Mouse (Mus musculus): Measurements from ENCODE around the gene Rnf4. TPM values are rescaled to one million over a fixed set of nuclear protein-coding genes. Genes with fewer than 3 reads are reported as not detected.
A peak's percentile ranks its signal among the peaks of the same experiment; 100 is the strongest.

Rnf4 gene
- polyA plus RNA-seq, 1 experiment from 2014 or later, result 125 TPM

DNA sequence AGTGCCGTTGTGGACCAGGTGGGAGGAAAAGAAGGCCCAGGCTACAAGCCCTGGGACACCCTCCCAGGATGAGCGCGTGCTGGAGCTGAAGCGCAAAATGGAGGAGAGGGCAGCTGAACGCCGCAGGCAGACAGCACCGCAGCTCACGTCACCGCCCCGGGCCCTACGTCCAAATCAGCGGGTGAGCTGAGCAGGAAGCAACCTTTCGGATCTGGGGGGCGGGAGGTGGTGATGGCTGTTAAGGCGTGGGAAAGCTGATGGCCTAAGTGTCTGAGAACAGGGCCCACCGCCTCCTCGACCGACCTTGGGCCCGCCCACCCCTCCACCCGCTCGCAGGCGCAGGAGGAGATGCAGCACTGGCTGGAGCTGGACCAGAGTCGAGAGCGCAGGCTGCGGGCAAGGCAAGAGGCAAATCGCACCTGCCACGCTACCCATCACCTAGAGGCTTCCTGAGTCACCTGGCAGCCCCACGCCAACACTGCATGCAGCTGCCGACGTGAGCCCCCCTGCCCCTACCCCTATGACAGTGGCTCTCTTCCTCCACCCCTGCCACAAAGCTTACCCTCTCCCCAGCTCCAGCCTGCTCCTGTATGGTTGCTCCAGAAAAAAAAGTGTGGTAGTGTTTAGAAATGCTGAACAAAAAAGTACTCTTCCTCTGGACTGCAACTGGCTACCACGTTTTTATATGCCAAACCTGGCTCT, 9.1 kb upstream of the Rnf4 start:
- H3K4me2 ChIP-seq, result peak overlapping the region; percentile 60
- H3K4me3 ChIP-seq (ENCODE audit: low read depth, low read length), result peak overlapping the region; percentile 24
- H3K9ac ChIP-seq (ENCODE audit: low read depth, low read length), result peak overlapping the region; percentile 68
- 10% methylated on average over 31 of the region's 31 CpGs for WGBS (ENCODE audit: insufficient replicate concordance)
- no peaks in the 10 kb centered on the region for H3K27me3 ChIP-seq (ENCODE audit: control insufficient read depth, insufficient read depth, low read length)
- peak; percentile 47; the same call in 1 of the 2 replicates for ATAC-seq (replicated peaks; ENCODE audit: insufficient number of reproducible peaks, low FRiP score, low TSS enrichment)
- no peak overlapping the region for H3K27ac ChIP-seq (ENCODE audit: low read depth, low read length)
- no peaks in the 10 kb centered on the region for H3K36me3 ChIP-seq (ENCODE audit: control insufficient read depth, insufficient read depth, low read length)
- H3K4me1 ChIP-seq (ENCODE audit: control insufficient read depth, insufficient read depth, low read length), result no peaks in the 10 kb centered on the region; the same call in 1 of the 2 replicates
- no peaks in the 10 kb centered on the region for H3K9me3 ChIP-seq (replicated peaks; ENCODE audit: control insufficient read depth, low read length)

- H3K4me3 ChIP-seq (ENCODE audit: low read depth, low read length), result no peak overlapping the region
- no peaks in the 10 kb centered on the region for H3K36me3 ChIP-seq (ENCODE audit: control insufficient read depth, insufficient read depth, low read length)
- H3K9me3 ChIP-seq (replicated peaks; ENCODE audit: control insufficient read depth, low read length), result no peaks in the 10 kb centered on the region
- WGBS (ENCODE audit: insufficient replicate concordance), result 88% methylated on average over 2 of the region's 2 CpGs
- H3K4me2 ChIP-seq, result no peak overlapping the region
- no peak for ATAC-seq (replicated peaks; ENCODE audit: insufficient number of reproducible peaks, low FRiP score, low TSS enrichment)
- no peaks in the 10 kb centered on the region for H3K27me3 ChIP-seq (ENCODE audit: control insufficient read depth, insufficient read depth, low read length)
- H3K27ac ChIP-seq (ENCODE audit: low read depth, low read length), result no peak overlapping the region
- H3K9ac ChIP-seq (ENCODE audit: low read depth, low read length), result no peak overlapping the region
- peaks cover under 1% of the 10 kb centered on the region for H3K4me1 ChIP-seq (ENCODE audit: control insufficient read depth, insufficient read depth, low read length)
Measured at GRCm38 (mm10) chr5:34330136-34330535, 6.0 kb upstream of the Rnf4 start.

GRCm38 (mm10) chr5:34334081-34334480, 2.0 kb upstream of the Rnf4 start:
- no peak for ATAC-seq (replicated peaks; ENCODE audit: insufficient number of reproducible peaks, low FRiP score, low TSS enrichment)
- H3K4me3 ChIP-seq (ENCODE audit: low read depth, low read length), result no peak overlapping the region
- H3K27me3 ChIP-seq (ENCODE audit: control insufficient read depth, insufficient read depth, low read length), result no peaks in the 10 kb centered on the region
- no peak overlapping the region for H3K4me2 ChIP-seq
- no peaks in the 10 kb centered on the region for H3K9me3 ChIP-seq (replicated peaks; ENCODE audit: control insufficient read depth, low read length)
- H3K9ac ChIP-seq (ENCODE audit: low read depth, low read length), result no peak overlapping the region
- 85% methylated on average over 1 of the region's 1 CpGs for WGBS (ENCODE audit: insufficient replicate concordance)
- H3K36me3 ChIP-seq (ENCODE audit: control insufficient read depth, insufficient read depth, low read length), result no peaks in the 10 kb centered on the region
- no peak overlapping the region for H3K27ac ChIP-seq (ENCODE audit: low read depth, low read length)
- H3K4me1 ChIP-seq (ENCODE audit: control insufficient read depth, insufficient read depth, low read length), result peaks cover 7% of the 10 kb centered on the region

GRCm38 (mm10) chr5:34335539-34336096, 471 bp upstream of the Rnf4 start:
- Histone ChIP-seq H3K36me3 (ENCODE audit: control insufficient read depth, insufficient read depth, low read length) (no peaks in the 10 kb centered on the region), H3K4me1 (ENCODE audit: control insufficient read depth, insufficient read depth, low read length) (peaks cover 7% of the 10 kb centered on the region), H3K4me2 (peak overlapping the region; percentile 90), H3K9me3 (replicated peaks; ENCODE audit: control insufficient read depth, low read length) (no peaks in the 10 kb centered on the region), H3K27ac (ENCODE audit: low read depth, low read length) (peak overlapping the region; percentile 85), H3K9ac (ENCODE audit: low read depth, low read length) (peak overlapping the region; percentile 99), H3K4me3 (ENCODE audit: low read depth, low read length) (peak overlapping the region; percentile 96), H3K27me3 (ENCODE audit: control insufficient read depth, insufficient read depth, low read length) (no peaks in the 10 kb centered on the region)
- WGBS (ENCODE audit: insufficient replicate concordance), result under 1% methylated on average over 21 of the region's 21 CpGs
- ATAC-seq (replicated peaks; ENCODE audit: insufficient number of reproducible peaks, low FRiP score, low TSS enrichment), result peak; percentile 58

- WGBS (ENCODE audit: insufficient replicate concordance), result under 1% methylated on average over 42 of the region's 42 CpGs
- peaks cover 7% of the 10 kb centered on the region for H3K4me1 ChIP-seq (ENCODE audit: control insufficient read depth, insufficient read depth, low read length)
- peak; percentile 35; the same call in 1 of the 2 replicates for ATAC-seq (replicated peaks; ENCODE audit: insufficient number of reproducible peaks, low FRiP score, low TSS enrichment)
- no peaks in the 10 kb centered on the region for H3K9me3 ChIP-seq (replicated peaks; ENCODE audit: control insufficient read depth, low read length)
- peak overlapping the region; percentile 96 for H3K4me3 ChIP-seq (ENCODE audit: low read depth, low read length)
- no peaks in the 10 kb centered on the region for H3K36me3 ChIP-seq (ENCODE audit: control insufficient read depth, insufficient read depth, low read length)
- peak overlapping the region; percentile 98 for H3K27ac ChIP-seq (ENCODE audit: low read depth, low read length)
- H3K4me2 ChIP-seq, result peak overlapping the region; percentile 87
- peak overlapping the region; percentile 99 for H3K9ac ChIP-seq (ENCODE audit: low read depth, low read length)
- no peaks in the 10 kb centered on the region for H3K27me3 ChIP-seq (ENCODE audit: control insufficient read depth, insufficient read depth, low read length)
Measured at GRCm38 (mm10) chr5:34336775-34337450, 824 bp downstream of the Rnf4 start.

DNA sequence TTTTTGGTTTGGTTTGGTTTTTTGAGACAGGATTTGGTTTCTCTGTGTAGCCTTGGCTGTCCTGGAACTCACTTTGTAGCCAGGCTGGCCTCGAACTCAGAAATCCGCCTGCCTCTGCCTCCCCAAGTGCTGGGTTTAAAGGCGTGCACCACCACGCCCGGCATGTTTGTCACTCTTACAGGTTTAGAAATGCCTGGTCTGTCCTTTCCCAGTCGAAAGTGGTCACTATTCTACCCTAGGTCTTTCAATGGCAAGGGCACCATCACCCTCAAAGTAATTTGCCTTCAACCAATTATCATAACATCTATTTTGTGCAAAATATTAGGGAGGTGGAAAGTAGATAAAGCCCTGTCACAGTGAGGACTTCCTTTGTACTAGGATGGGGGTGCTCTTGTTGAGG, 4.2 kb downstream of the Rnf4 start:
- H3K4me1 ChIP-seq (ENCODE audit: control insufficient read depth, insufficient read depth, low read length), result peaks cover 6% of the 10 kb centered on the region
- H3K27me3 ChIP-seq (ENCODE audit: control insufficient read depth, insufficient read depth, low read length), result no peaks in the 10 kb centered on the region
- H3K9me3 ChIP-seq (replicated peaks; ENCODE audit: control insufficient read depth, low read length), result no peaks in the 10 kb centered on the region
- no peak overlapping the region for H3K4me3 ChIP-seq (ENCODE audit: low read depth, low read length)
- peaks cover 4% of the 10 kb centered on the region for H3K36me3 ChIP-seq (ENCODE audit: control insufficient read depth, insufficient read depth, low read length)
- no peak overlapping the region for H3K9ac ChIP-seq (ENCODE audit: low read depth, low read length)
- no peak overlapping the region for H3K27ac ChIP-seq (ENCODE audit: low read depth, low read length)
- 93% methylated on average over 6 of the region's 6 CpGs for WGBS (ENCODE audit: insufficient replicate concordance)
- no peak overlapping the region for H3K4me2 ChIP-seq
- no peak for ATAC-seq (replicated peaks; ENCODE audit: insufficient number of reproducible peaks, low FRiP score, low TSS enrichment)

DNA sequence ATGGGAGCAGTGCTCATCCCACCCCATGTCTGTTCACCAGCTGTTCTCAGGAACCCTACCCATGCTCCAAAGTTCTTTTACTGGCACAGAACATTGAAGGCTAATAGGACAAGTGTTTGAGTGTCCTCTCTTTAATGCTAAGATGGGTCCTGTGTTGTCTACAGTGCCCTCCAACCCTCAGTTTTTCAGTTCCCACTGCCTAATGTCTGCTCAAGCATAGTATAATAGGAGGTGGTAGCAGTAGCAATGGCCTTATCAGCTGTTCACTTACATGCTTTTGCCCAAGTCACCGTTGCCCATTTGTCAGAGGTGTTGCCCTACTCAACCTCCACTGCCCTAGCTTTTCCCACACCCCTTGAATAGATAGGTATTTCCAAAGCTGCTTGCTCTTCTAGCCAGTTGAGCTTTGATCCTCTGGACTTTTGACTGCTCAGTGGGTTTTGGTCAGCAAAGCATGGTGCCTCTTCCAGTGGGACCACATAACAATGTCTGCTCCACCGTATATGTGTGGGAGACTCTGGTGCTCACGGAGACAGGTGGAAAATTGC, 16.1 kb downstream of the Rnf4 start:
- Histone ChIP-seq H3K27ac (ENCODE audit: low read depth, low read length) (no peak overlapping the region), H3K9ac (ENCODE audit: low read depth, low read length) (no peak overlapping the region), H3K27me3 (ENCODE audit: control insufficient read depth, insufficient read depth, low read length) (no peaks in the 10 kb centered on the region), H3K4me1 (ENCODE audit: control insufficient read depth, insufficient read depth, low read length) (no peaks in the 10 kb centered on the region), H3K4me2 (no peak overlapping the region), H3K4me3 (ENCODE audit: low read depth, low read length) (no peak overlapping the region), H3K36me3 (ENCODE audit: control insufficient read depth, insufficient read depth, low read length) (peaks cover 41% of the 10 kb centered on the region), H3K9me3 (replicated peaks; ENCODE audit: control insufficient read depth, low read length) (no peaks in the 10 kb centered on the region)
- 90% methylated on average over 3 of the region's 3 CpGs for WGBS (ENCODE audit: insufficient replicate concordance)
- no peak for ATAC-seq (replicated peaks; ENCODE audit: insufficient number of reproducible peaks, low FRiP score, low TSS enrichment)

- WGBS (ENCODE audit: insufficient replicate concordance), result 92% methylated on average over 3 of the region's 3 CpGs
- Histone ChIP-seq H3K9me3 (replicated peaks; ENCODE audit: control insufficient read depth, low read length) (no peaks in the 10 kb centered on the region), H3K9ac (ENCODE audit: low read depth, low read length) (no peak overlapping the region), H3K27me3 (ENCODE audit: control insufficient read depth, insufficient read depth, low read length) (no peaks in the 10 kb centered on the region), H3K36me3 (ENCODE audit: control insufficient read depth, insufficient read depth, low read length) (peaks cover 14% of the 10 kb centered on the region), H3K4me2 (no peak overlapping the region), H3K27ac (ENCODE audit: low read depth, low read length) (no peak overlapping the region), H3K4me3 (ENCODE audit: low read depth, low read length) (no peak overlapping the region), H3K4me1 (ENCODE audit: control insufficient read depth, insufficient read depth, low read length) (no peaks in the 10 kb centered on the region)
- no peak for ATAC-seq (replicated peaks; ENCODE audit: insufficient number of reproducible peaks, low FRiP score, low TSS enrichment)
Measured at GRCm38 (mm10) chr5:34360261-34360660, 24.2 kb downstream of the Rnf4 start.

Data from heart, embryonic 11.5 days (tissue).